8 mouse cellular contexts compared by ENCODE assay signal in genomic region chr1:131290648-131291047, GRCm38 (mm10). TPM values are rescaled to one million over a fixed set of nuclear protein-coding genes. Genes with fewer than 3 reads are reported as not detected.
DNase-seq lines count a peak whose midpoint lies in the region; ATAC-seq and TF ChIP-seq lines count a peak whose summit lies in the region.

No protein-coding gene starts in this region.

- no peaks in the 10 kb centered on the region for H3K4me1 ChIP-seq in forebrain, embryonic 13.5 days
- H3K4me1 ChIP-seq in liver, adult 2 months (ENCODE audit: control insufficient read depth, insufficient read depth, low read length) = peaks cover 11% of the 10 kb centered on the region
- H3K4me1 ChIP-seq in neural tube, embryonic 15.5 days = no peaks in the 10 kb centered on the region

- TF ChIP-seq CTCF in liver, adult 2 months (IDR thresholded peaks at IDR 0.05; ENCODE audit: low read depth, low read length) = peak; percentile 57

- peaks cover 58% of the 10 kb centered on the region for H3K36me3 ChIP-seq in forebrain, embryonic 13.5 days (ENCODE audit: poor library complexity, severe bottlenecking)
- H3K36me3 ChIP-seq in liver, adult 2 months (ENCODE audit: control insufficient read depth, insufficient read depth, low read length) = peaks cover 9% of the 10 kb centered on the region
- peaks cover 55% of the 10 kb centered on the region for H3K36me3 ChIP-seq in neural tube, embryonic 15.5 days

- no peaks in the 10 kb centered on the region for H3K79me2 ChIP-seq in liver, adult 2 months (ENCODE audit: control insufficient read depth, insufficient read depth, low read length)

- H3K4me3 ChIP-seq in forebrain, embryonic 13.5 days = no peak overlapping the region
- H3K4me3 ChIP-seq in liver, adult 2 months (ENCODE audit: insufficient read depth, low read depth, low read length) = no peak overlapping the region
- H3K4me3 ChIP-seq in neural tube, embryonic 15.5 days (replicated peaks) = no peak overlapping the region

- H3K9me3 ChIP-seq in forebrain, embryonic 13.5 days (replicated peaks) = no peaks in the 10 kb centered on the region
- H3K9me3 ChIP-seq in neural tube, embryonic 15.5 days (replicated peaks) = no peaks in the 10 kb centered on the region

- ATAC-seq in forebrain, embryonic 13.5 days = peak; percentile 31; the same call in 1 of the 2 replicates
- ATAC-seq in neural tube, embryonic 15.5 days (ENCODE audit: low FRiP score) = peak; percentile 14; the same call in 1 of the 2 replicates

- peak; percentile 59 for DNase-seq in urinary bladder, postnatal 25 days (ENCODE audit: low spot score)
- no peak for DNase-seq in urinary bladder, postnatal 4 days (ENCODE audit: low spot score in 2 of 2)
- peak; percentile 67 for DNase-seq in c-Kit-positive CD71-negative TER-119-negative erythroid progenitor cells, embryonic 14.5 days (ENCODE audit: low read depth)
- DNase-seq in kidney, adult 9 months = peak; percentile 81
- DNase-seq in liver, adult 2 months (ENCODE audit: extremely low read depth, low read depth, low spot score) = peak; percentile 50
- DNase-seq in urinary bladder, postnatal 10 days (ENCODE audit: low spot score) = no peak

- no peak overlapping the region for H3K4me2 ChIP-seq in forebrain, embryonic 13.5 days
- no peak overlapping the region for H3K4me2 ChIP-seq in neural tube, embryonic 15.5 days

- TF ChIP-seq POLR2A in liver, adult 2 months (IDR thresholded peaks at IDR 0.05; ENCODE audit: extremely low read depth, insufficient read depth, low read length) = no peak

- 42% methylated on average over 2 of the region's 2 CpGs for WGBS in forebrain, embryonic 13.5 days
- 52% methylated on average over 2 of the region's 2 CpGs for WGBS in liver, adult 2 months
- WGBS in neural tube, embryonic 15.5 days = 47% methylated on average over 2 of the region's 2 CpGs

- H3K27ac ChIP-seq in forebrain, embryonic 13.5 days = no peak overlapping the region
- no peak overlapping the region for H3K27ac ChIP-seq in liver, adult 2 months (replicated peaks; ENCODE audit: insufficient read depth, low read depth, low read length)
- no peak overlapping the region for H3K27ac ChIP-seq in neural tube, embryonic 15.5 days (replicated peaks)

- no peak overlapping the region for H3K9ac ChIP-seq in forebrain, embryonic 13.5 days
- H3K9ac ChIP-seq in liver, adult 2 months (ENCODE audit: low read depth, low read length) = no peak overlapping the region
- H3K9ac ChIP-seq in neural tube, embryonic 15.5 days (replicated peaks) = no peak overlapping the region

- no peaks in the 10 kb centered on the region for H3K27me3 ChIP-seq in forebrain, embryonic 13.5 days
- H3K27me3 ChIP-seq in liver, adult 2 months (ENCODE audit: control insufficient read depth, insufficient read depth, low read length) = no peaks in the 10 kb centered on the region
- H3K27me3 ChIP-seq in neural tube, embryonic 15.5 days (replicated peaks) = no peaks in the 10 kb centered on the region

RNA-seq across cellular contexts. Expression of gene Ikbke, which starts 11.2 kb away (rescaled TPM):
- 0.21 and 0.39 TPM in 2 replicates for polyA plus RNA-seq in forebrain, embryonic 13.5 days (2015; fragmentation: Nextera tagmentation; extraction: Ambion mirVana)
- total RNA-seq in liver, adult 2 months (2014; rRNA removed) = 15.6 and 16.6 TPM in 2 replicates
- polyA plus RNA-seq in liver, adult 2 months (2012; rRNA removed) = 14.4 and 20.7 TPM in 2 replicates
- polyA plus RNA-seq in neural tube, embryonic 15.5 days (2015; fragmentation: Nextera tagmentation; extraction: Ambion mirVana) = 0.88 and 3.7 TPM in 2 replicates

RNA-seq across cellular contexts. Expression of gene Rassf5, which starts 45.6 kb away (rescaled TPM):
- 0.98 and 1.1 TPM in 2 replicates for polyA plus RNA-seq in forebrain, embryonic 13.5 days (2015; fragmentation: Nextera tagmentation; extraction: Ambion mirVana)
- total RNA-seq in liver, adult 2 months (2014; rRNA removed) = 3.4 and 5.6 TPM in 2 replicates
- 6.1 and 8.4 TPM in 2 replicates for polyA plus RNA-seq in liver, adult 2 months (2012; rRNA removed)
- polyA plus RNA-seq in neural tube, embryonic 15.5 days (2015; fragmentation: Nextera tagmentation; extraction: Ambion mirVana) = 5.6 and 15.8 TPM in 2 replicates

Comparison
In these comparisons a context has a peak if more than half of its experiments do, and no peak if none do; other contexts are left out.
1. DNase-seq: peak in urinary bladder, postnatal 25 days (single experiment), c-Kit-positive CD71-negative TER-119-negative erythroid progenitor cells, embryonic 14.5 days (single experiment), kidney, adult 9 months (single experiment) and liver, adult 2 months (single experiment); none in urinary bladder, postnatal 4 days (0 of 2) and urinary bladder, postnatal 10 days (single experiment).